Mouse (Mus musculus) limb, embryonic 12.5 days (tissue): ENCODE measurements at regions not wholly inside any gene's neighbourhood (a gene's known extent, or its start where the extent isn't known, plus 50 kb on each side); places are given as distances from the start of the nearest gene placed in this dataset.

ENCODE experiments used
- ATAC-seq: fragments of 200-750 bp; cut with Nextera tagmentation; 2 replicates; pipeline ENCODE4 v1.8.0; 2017; ENCODE audit warnings: low read depth, moderate TSS enrichment; ENCODE audit not compliant: insufficient number of reproducible peaks, insufficient read depth, low FRiP score, low TSS enrichment
- H3K27ac ChIP-seq: fragments of 300-500 bp; sonication (generic); 2 replicates; pipeline ENCODE4 v1.5.1; 2016; ENCODE audit warnings: mild to moderate bottlenecking, moderate library complexity
- H3K27me3 ChIP-seq: fragments of 300-500 bp; sonication (generic); 2 replicates; pipeline ENCODE4 v1.6.1; 2016; ENCODE audit warnings: mild to moderate bottlenecking, moderate library complexity
- H3K36me3 ChIP-seq: fragments of 300-500 bp; sonication (generic); 2 replicates; pipeline ENCODE4 v1.6.1; 2016; ENCODE audit warnings: mild to moderate bottlenecking, moderate library complexity
- H3K4me1 ChIP-seq: fragments of 300-500 bp; sonication (generic); replicated peaks from 2 replicates; pipeline ENCODE4 v1.6.1; 2016
- H3K4me2 ChIP-seq: fragments of 300-500 bp; sonication (generic); 2 replicates; pipeline ENCODE4 v1.6.1; 2016; ENCODE audit warnings: mild to moderate bottlenecking, moderate library complexity
- H3K4me3 ChIP-seq: fragments of 300-500 bp; sonication (generic); replicated peaks from 2 replicates; pipeline ENCODE4 v1.5.1; 2016; ENCODE audit warnings: mild to moderate bottlenecking
- H3K9ac ChIP-seq: fragments of 300-500 bp; sonication (generic); replicated peaks from 2 replicates; pipeline ENCODE4 v1.6.1; 2016; ENCODE audit warnings: mild to moderate bottlenecking, moderate library complexity
- H3K9me3 ChIP-seq: fragments of 300-500 bp; sonication (generic); 2 replicates; pipeline ENCODE4 v1.6.1; 2016; ENCODE audit warnings: mild to moderate bottlenecking, moderate library complexity
- WGBS: fragments of 180-500 bp; shearing (Covaris S2); methylation state at CpG from one replicate; pipeline ENCODE4 v1.1.7; 2016; 5-methylcytosine and 5-hydroxymethylcytosine counted together

GRCm38 (mm10) chr3:105130228-105130627 is 63.6 kb downstream of the 4930564D02Rik start:
- no peaks in the 10 kb centered on the region for H3K9me3 ChIP-seq
- H3K36me3 ChIP-seq: no peaks in the 10 kb centered on the region
- no peak for ATAC-seq
- H3K27me3 ChIP-seq: no peaks in the 10 kb centered on the region
- no peak overlapping the region for H3K4me3 ChIP-seq
- H3K4me2 ChIP-seq: no peak overlapping the region
- H3K27ac ChIP-seq: no peak overlapping the region
- no peak overlapping the region for H3K9ac ChIP-seq
- WGBS: 97% methylated on average over 4 of the region's 4 CpGs
- H3K4me1 ChIP-seq: peaks cover 19% of the 10 kb centered on the region

DNA sequence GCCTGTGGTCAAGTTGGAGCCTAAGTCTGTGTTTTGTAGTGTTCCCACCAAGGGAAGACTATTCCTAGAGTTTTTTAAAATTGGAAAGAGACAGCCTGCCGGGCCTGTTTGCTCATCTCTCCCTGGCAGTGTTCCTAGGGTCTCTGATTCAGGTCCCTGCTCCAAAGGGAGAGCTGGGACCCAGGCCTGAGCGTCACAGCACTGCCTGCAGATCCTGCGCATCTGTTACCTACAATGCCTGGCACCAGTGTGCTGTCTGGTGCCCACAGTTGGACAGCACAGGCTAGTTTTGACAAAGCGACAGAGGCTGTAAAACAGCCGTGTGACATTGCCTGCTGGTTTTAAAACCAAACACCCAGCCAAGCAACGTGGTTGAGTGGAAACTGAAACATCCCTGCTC is 64.4 kb downstream of the 4930564D02Rik start:
- Histone ChIP-seq H3K4me3 (no peak overlapping the region), H3K9ac (no peak overlapping the region), H3K27me3 (no peaks in the 10 kb centered on the region), H3K4me1 (peaks cover 19% of the 10 kb centered on the region), H3K4me2 (no peak overlapping the region), H3K9me3 (no peaks in the 10 kb centered on the region), H3K36me3 (no peaks in the 10 kb centered on the region), H3K27ac (no peak overlapping the region)
- no peak for ATAC-seq
- 88% methylated on average over 6 of the region's 6 CpGs for WGBS

- WGBS: 85% methylated on average over 4 of the region's 4 CpGs
- Histone ChIP-seq H3K4me3 (no peak overlapping the region), H3K27ac (no peak overlapping the region), H3K9ac (no peak overlapping the region), H3K4me2 (no peak overlapping the region), H3K9me3 (no peaks in the 10 kb centered on the region), H3K4me1 (peaks cover 12% of the 10 kb centered on the region), H3K27me3 (no peaks in the 10 kb centered on the region), H3K36me3 (no peaks in the 10 kb centered on the region)
- no peak for ATAC-seq
These were observed 66.4 kb downstream of the 4930564D02Rik start for GRCm38 (mm10) chr3:105133011-105133410.

GRCm38 (mm10) chr3:105141170-105141971 is 74.7 kb downstream of the 4930564D02Rik start:
- Histone ChIP-seq H3K9ac (no peak overlapping the region), H3K4me1 (no peaks in the 10 kb centered on the region), H3K27me3 (no peaks in the 10 kb centered on the region), H3K9me3 (no peaks in the 10 kb centered on the region), H3K4me3 (no peak overlapping the region), H3K4me2 (no peak overlapping the region), H3K36me3 (no peaks in the 10 kb centered on the region), H3K27ac (no peak overlapping the region)
- 75% methylated on average over 14 of the region's 14 CpGs for WGBS
- ATAC-seq: no peak

DNA sequence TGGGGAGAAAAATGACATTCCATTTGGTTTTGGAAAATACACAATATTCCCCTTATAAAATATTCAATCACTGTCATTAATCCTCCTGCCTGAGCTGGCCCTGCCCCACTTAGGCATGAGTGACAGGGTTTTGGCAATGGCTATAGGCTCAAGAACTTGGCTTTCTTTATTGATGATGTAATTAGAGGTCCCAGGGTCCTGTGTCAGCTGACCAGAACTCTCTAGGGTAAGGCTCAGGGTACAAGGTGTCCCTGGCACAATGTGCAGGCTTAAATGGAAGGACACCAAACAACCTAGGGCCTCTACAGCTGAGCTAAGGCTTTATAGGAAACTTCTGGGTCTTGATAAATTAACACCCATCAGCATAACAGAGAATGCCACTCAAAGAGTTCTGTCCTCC is 76.0 kb downstream of the 4930564D02Rik start:
- Histone ChIP-seq H3K9ac (no peak overlapping the region), H3K4me2 (no peak overlapping the region), H3K27ac (no peak overlapping the region), H3K9me3 (no peaks in the 10 kb centered on the region), H3K36me3 (no peaks in the 10 kb centered on the region), H3K4me1 (no peaks in the 10 kb centered on the region), H3K4me3 (no peak overlapping the region), H3K27me3 (no peaks in the 10 kb centered on the region)
- no peak for ATAC-seq

DNA sequence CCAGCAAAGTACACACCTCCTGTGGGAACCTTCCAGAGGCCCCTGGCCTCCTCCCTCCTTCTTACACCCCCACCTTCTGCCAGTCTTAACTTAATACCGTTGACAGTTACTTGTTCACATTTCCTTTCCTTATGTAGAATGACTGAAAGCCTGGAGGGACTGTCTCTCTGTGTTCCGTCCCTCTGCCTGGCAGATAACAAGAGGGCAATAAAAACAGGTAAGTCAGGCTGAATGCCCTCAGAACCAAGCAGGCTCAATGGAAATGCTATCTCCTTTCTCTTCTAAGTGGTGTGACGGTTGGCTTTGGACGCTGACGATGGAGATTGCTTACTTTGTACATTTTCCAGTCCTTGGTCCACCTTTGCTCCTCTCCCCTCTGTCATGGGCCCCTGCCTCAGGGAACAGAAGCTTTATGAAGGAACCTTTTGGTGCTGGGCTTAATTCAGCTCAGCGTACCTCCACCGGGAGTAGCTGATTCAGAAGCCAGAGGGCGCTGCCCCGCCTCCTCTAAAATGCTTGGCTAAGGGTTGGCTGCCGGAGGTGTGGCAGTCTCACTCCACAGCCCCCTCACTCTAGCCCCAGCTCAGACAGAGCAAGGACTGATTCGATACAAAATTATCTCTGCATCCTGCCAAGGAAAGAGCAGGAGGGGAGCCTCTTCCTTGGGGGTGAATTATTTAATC is 85.0 kb downstream of the 4930564D02Rik start:
- no peak overlapping the region for H3K4me3 ChIP-seq
- H3K27ac ChIP-seq: no peak overlapping the region
- H3K9me3 ChIP-seq: no peaks in the 10 kb centered on the region
- peaks cover 11% of the 10 kb centered on the region for H3K4me1 ChIP-seq
- 13% methylated on average over 11 of the region's 11 CpGs for WGBS
- ATAC-seq: no peak
- peaks cover 9% of the 10 kb centered on the region for H3K27me3 ChIP-seq
- H3K9ac ChIP-seq: no peak overlapping the region
- H3K36me3 ChIP-seq: no peaks in the 10 kb centered on the region
- H3K4me2 ChIP-seq: 0 out of 2 replicates have a peak overlapping the region, but pooled peaks have one; percentile 8

GRCm38 (mm10) chr3:105152158-105152541 is 85.5 kb downstream of the 4930564D02Rik start:
- H3K4me3 ChIP-seq: no peak overlapping the region
- H3K27me3 ChIP-seq: peaks cover 9% of the 10 kb centered on the region
- WGBS: 15% methylated on average over 1 of the region's 1 CpGs
- 0 out of 2 replicates have a peak overlapping the region, but pooled peaks have one; percentile 8 for H3K4me2 ChIP-seq
- no peaks in the 10 kb centered on the region for H3K36me3 ChIP-seq
- H3K9me3 ChIP-seq: no peaks in the 10 kb centered on the region
- no peak overlapping the region for H3K27ac ChIP-seq
- no peak for ATAC-seq
- H3K9ac ChIP-seq: no peak overlapping the region
- peaks cover 11% of the 10 kb centered on the region for H3K4me1 ChIP-seq

GRCm38 (mm10) chr3:105158376-105158775 is 91.7 kb downstream of the 4930564D02Rik start:
- 87% methylated on average over 2 of the region's 2 CpGs for WGBS
- H3K9ac ChIP-seq: no peak overlapping the region
- H3K4me2 ChIP-seq: no peak overlapping the region
- no peaks in the 10 kb centered on the region for H3K36me3 ChIP-seq
- no peaks in the 10 kb centered on the region for H3K9me3 ChIP-seq
- H3K27ac ChIP-seq: no peak overlapping the region
- H3K27me3 ChIP-seq: no peaks in the 10 kb centered on the region; the same call in 1 of the 2 replicates
- no peak for ATAC-seq
- no peaks in the 10 kb centered on the region for H3K4me1 ChIP-seq
- no peak overlapping the region for H3K4me3 ChIP-seq

GRCm38 (mm10) chr3:105165355-105165754 is 98.7 kb downstream of the 4930564D02Rik start:
- 19% methylated on average over 2 of the region's 2 CpGs for WGBS
- no peaks in the 10 kb centered on the region for H3K9me3 ChIP-seq
- no peak overlapping the region for H3K27ac ChIP-seq
- no peak; the same call in 1 of the 2 replicates for ATAC-seq
- no peak overlapping the region for H3K9ac ChIP-seq
- no peaks in the 10 kb centered on the region for H3K36me3 ChIP-seq
- H3K4me3 ChIP-seq: no peak overlapping the region
- no peaks in the 10 kb centered on the region for H3K4me1 ChIP-seq
- no peaks in the 10 kb centered on the region for H3K27me3 ChIP-seq
- H3K4me2 ChIP-seq: no peak overlapping the region

GRCm38 (mm10) chr3:105169117-105169516 is 102.5 kb downstream of the 4930564D02Rik start:
- no peak for ATAC-seq
- no peaks in the 10 kb centered on the region for H3K9me3 ChIP-seq
- no peak overlapping the region for H3K27ac ChIP-seq
- H3K36me3 ChIP-seq: no peaks in the 10 kb centered on the region
- H3K4me1 ChIP-seq: no peaks in the 10 kb centered on the region
- WGBS: 43% methylated on average over 4 of the region's 4 CpGs
- no peak overlapping the region for H3K4me3 ChIP-seq
- no peak overlapping the region for H3K9ac ChIP-seq
- H3K27me3 ChIP-seq: no peaks in the 10 kb centered on the region
- H3K4me2 ChIP-seq: no peak overlapping the region

DNA sequence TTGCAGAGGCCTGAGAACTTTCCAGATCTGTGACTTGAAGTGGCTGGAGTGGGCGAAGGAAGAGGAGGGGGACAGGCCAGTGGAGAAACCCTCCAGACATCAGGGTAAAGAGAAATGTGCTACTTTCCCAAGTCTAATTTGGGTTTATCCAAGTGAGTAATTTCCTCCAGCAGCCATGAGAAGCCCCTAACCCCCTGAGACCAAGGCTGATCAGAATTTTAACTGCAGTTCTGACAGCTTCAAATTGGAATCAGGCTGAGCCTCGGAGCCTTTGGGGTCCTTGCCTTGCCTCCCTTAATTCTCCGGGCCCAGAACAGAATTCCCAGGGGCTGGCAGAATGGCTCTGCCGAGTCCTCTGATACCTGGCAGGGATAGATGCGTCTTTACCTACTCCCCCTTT is 104.9 kb downstream of the 4930564D02Rik start:
- H3K27ac ChIP-seq: no peak overlapping the region
- 79% methylated on average over 5 of the region's 5 CpGs for WGBS
- no peaks in the 10 kb centered on the region for H3K27me3 ChIP-seq
- H3K4me1 ChIP-seq: no peaks in the 10 kb centered on the region
- no peak overlapping the region for H3K4me3 ChIP-seq
- H3K36me3 ChIP-seq: no peaks in the 10 kb centered on the region
- no peak for ATAC-seq
- H3K9ac ChIP-seq: no peak overlapping the region
- no peak overlapping the region for H3K4me2 ChIP-seq
- H3K9me3 ChIP-seq: no peaks in the 10 kb centered on the region
